Mouse (Mus musculus): ENCODE measurements around the gene Arhgef18. TPM values are rescaled to one million over a fixed set of nuclear protein-coding genes. Genes with fewer than 3 reads are reported as not detected.

Arhgef18 gene
- polyA plus RNA-seq, 1 experiment from 2014 or later = 10.0 TPM

DNA sequence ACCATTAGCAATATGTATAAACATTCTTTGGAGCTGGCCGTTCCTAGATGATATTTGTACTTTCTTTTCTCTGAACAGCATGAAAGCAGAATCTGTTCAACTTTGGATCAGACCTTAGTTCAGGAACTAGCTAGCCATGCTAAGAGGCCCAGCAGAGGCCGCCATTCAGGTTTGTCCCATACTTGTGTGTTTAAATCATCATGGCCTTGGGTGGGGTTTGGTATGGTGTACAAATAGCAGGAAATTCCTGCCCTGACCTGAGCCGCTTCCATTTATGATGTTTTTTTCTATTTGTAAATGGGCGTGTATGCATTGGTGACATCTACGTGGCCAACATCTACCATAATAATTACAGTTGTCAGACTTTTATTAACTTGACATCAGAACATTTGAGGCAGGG is 32.4 kb downstream of the Arhgef18 start:
- Histone ChIP-seq H3K4me1 (ENCODE audit: control insufficient read depth, insufficient read depth, low read length) (no peaks in the 10 kb centered on the region; the same call in 1 of the 2 replicates), H3K9me3 (replicated peaks; ENCODE audit: control insufficient read depth, low read length) (no peaks in the 10 kb centered on the region), H3K27ac (ENCODE audit: low read length) (peak overlapping the region; percentile 60), H3K36me3 (ENCODE audit: control insufficient read depth, insufficient read depth, low read length) (no peaks in the 10 kb centered on the region), H3K4me3 (replicated peaks; ENCODE audit: low read length) (no peak overlapping the region), H3K4me2 (ENCODE audit: low read depth, low read length) (no peak overlapping the region), H3K27me3 (ENCODE audit: control insufficient read depth, insufficient read depth, low read length) (no peaks in the 10 kb centered on the region), H3K9ac (ENCODE audit: low read length) (no peak overlapping the region)
- 58% methylated on average over 5 of the region's 5 CpGs for WGBS
- no peak for ATAC-seq (ENCODE audit: insufficient read depth, low FRiP score)

DNA sequence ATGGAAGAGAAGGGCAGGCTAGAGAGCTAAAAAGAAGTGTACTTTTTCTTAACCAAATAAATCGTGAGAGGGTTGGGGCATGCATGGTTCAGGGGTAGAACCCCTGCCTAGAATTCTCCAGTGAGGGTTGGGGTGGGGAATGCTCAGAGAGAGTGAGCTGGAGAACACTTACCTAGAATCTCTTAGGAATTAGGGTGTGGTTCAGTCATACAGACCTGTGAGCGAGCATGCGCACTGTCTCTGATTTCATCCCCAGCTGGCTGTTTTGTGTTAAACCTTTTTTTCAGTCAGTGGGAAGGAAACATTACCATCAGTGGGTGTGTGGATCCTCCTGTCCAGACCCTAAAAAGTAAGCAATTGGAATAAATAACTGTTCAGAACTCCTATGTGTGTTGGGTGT is 33.4 kb downstream of the Arhgef18 start:
- H3K4me2 ChIP-seq (ENCODE audit: low read depth, low read length) = no peak overlapping the region

DNA sequence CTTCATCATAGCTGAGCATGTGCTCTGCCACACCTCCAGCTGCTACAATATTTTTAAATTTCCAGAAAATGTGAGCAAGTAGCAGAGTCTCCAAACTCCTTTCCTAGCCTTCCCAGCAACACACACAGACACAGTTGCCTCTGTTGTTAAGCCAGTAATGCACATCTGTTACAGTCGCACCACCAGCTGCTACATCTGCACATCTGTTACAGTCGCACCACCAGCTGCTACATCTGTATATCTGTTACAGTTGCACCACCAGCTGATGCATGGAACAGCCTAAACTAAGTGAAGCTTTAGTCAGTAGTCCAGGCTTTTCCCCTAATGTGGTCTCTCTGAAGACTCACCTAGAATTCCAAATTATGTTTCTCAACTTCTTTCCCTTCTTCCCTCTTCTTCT is 35.6 kb downstream of the Arhgef18 start:
- H3K9me3 ChIP-seq (replicated peaks; ENCODE audit: control insufficient read depth, low read length) = no peaks in the 10 kb centered on the region
- no peaks in the 10 kb centered on the region; the same call in 1 of the 2 replicates for H3K4me1 ChIP-seq (ENCODE audit: control insufficient read depth, insufficient read depth, low read length)
- no peaks in the 10 kb centered on the region for H3K27me3 ChIP-seq (ENCODE audit: control insufficient read depth, insufficient read depth, low read length)
- H3K36me3 ChIP-seq (ENCODE audit: control insufficient read depth, insufficient read depth, low read length) = peaks cover 18% of the 10 kb centered on the region; the same call in 1 of the 2 replicates
- H3K4me3 ChIP-seq (replicated peaks; ENCODE audit: low read length) = no peak overlapping the region
- ATAC-seq (ENCODE audit: insufficient read depth, low FRiP score) = no peak
- no peak overlapping the region for H3K27ac ChIP-seq (ENCODE audit: low read length)
- H3K9ac ChIP-seq (ENCODE audit: low read length) = no peak overlapping the region
- no peak overlapping the region for H3K4me2 ChIP-seq (ENCODE audit: low read depth, low read length)
- WGBS = 73% methylated on average over 2 of the region's 2 CpGs

More for the DNA sequence above, 33.4 kb downstream of the Arhgef18 start:
- Histone ChIP-seq H3K9me3 (replicated peaks; ENCODE audit: control insufficient read depth, low read length) (no peaks in the 10 kb centered on the region), H3K27ac (ENCODE audit: low read length) (no peak overlapping the region), H3K4me1 (ENCODE audit: control insufficient read depth, insufficient read depth, low read length) (no peaks in the 10 kb centered on the region; the same call in 1 of the 2 replicates), H3K9ac (ENCODE audit: low read length) (no peak overlapping the region), H3K36me3 (ENCODE audit: control insufficient read depth, insufficient read depth, low read length) (peaks cover under 1% of the 10 kb centered on the region; the same call in 1 of the 2 replicates), H3K4me3 (replicated peaks; ENCODE audit: low read length) (no peak overlapping the region), H3K27me3 (ENCODE audit: control insufficient read depth, insufficient read depth, low read length) (no peaks in the 10 kb centered on the region)
- ATAC-seq (ENCODE audit: insufficient read depth, low FRiP score) = no peak
- 68% methylated on average over 3 of the region's 3 CpGs for WGBS

DNA sequence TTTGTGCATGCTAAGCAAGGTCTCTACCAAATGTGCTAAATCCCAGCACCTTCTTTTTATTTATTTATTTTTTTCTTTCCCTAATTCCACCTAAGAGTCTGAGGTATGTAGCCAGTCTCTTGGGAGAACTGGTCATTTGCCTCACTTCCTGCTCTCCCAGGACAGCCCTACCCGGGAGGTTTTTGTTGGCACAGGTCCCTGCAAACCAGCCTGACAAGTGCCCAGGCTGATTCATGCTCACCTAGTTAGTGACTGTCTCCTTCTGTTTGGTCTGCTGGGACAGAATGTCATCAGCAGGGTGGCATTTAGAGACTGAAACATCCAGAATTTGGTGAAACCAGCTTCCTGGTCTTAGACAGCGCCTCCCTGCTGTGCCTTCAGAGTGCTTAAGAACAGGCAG is 37.2 kb downstream of the Arhgef18 start:
- H3K4me2 ChIP-seq (ENCODE audit: low read depth, low read length) = no peak overlapping the region
- no peaks in the 10 kb centered on the region for H3K9me3 ChIP-seq (replicated peaks; ENCODE audit: control insufficient read depth, low read length)
- no peak overlapping the region for H3K4me3 ChIP-seq (replicated peaks; ENCODE audit: low read length)
- H3K27me3 ChIP-seq (ENCODE audit: control insufficient read depth, insufficient read depth, low read length) = no peaks in the 10 kb centered on the region
- H3K36me3 ChIP-seq (ENCODE audit: control insufficient read depth, insufficient read depth, low read length) = peaks cover 23% of the 10 kb centered on the region
- 61% methylated on average over 2 of the region's 2 CpGs for WGBS
- peak; percentile 31; the same call in 1 of the 2 replicates for ATAC-seq (ENCODE audit: insufficient read depth, low FRiP score)
- no peaks in the 10 kb centered on the region; the same call in 1 of the 2 replicates for H3K4me1 ChIP-seq (ENCODE audit: control insufficient read depth, insufficient read depth, low read length)
- H3K27ac ChIP-seq (ENCODE audit: low read length) = peak overlapping the region; percentile 39; the same call in 1 of the 2 replicates
- no peak overlapping the region for H3K9ac ChIP-seq (ENCODE audit: low read length)

DNA sequence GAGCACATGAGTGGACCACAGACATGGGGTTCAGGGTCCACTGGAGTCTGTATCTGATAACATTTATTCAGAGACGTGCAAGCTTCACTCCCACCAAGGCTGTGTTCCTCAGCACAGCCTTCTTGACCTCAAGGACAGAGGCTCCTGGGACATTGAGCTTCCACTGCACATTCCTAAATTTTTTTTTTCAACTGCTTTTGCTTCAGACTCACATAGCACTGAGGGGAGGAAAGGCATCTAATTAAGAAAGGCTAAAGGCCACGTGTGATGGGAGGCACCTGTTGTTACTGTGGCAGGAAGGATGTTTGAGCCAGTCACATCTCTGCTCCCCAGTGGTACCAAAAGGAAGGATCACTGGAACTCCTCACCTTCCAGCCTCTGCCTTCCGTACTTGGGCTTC is 38.3 kb downstream of the Arhgef18 start:
- ATAC-seq (ENCODE audit: insufficient read depth, low FRiP score) = no peak
- WGBS = 77% methylated on average over 3 of the region's 3 CpGs
- Histone ChIP-seq H3K36me3 (ENCODE audit: control insufficient read depth, insufficient read depth, low read length) (peaks cover 29% of the 10 kb centered on the region), H3K9me3 (replicated peaks; ENCODE audit: control insufficient read depth, low read length) (no peaks in the 10 kb centered on the region), H3K27ac (ENCODE audit: low read length) (no peak overlapping the region), H3K9ac (ENCODE audit: low read length) (no peak overlapping the region), H3K27me3 (ENCODE audit: control insufficient read depth, insufficient read depth, low read length) (no peaks in the 10 kb centered on the region), H3K4me1 (ENCODE audit: control insufficient read depth, insufficient read depth, low read length) (no peaks in the 10 kb centered on the region), H3K4me3 (replicated peaks; ENCODE audit: low read length) (no peak overlapping the region), H3K4me2 (ENCODE audit: low read depth, low read length) (no peak overlapping the region)

DNA sequence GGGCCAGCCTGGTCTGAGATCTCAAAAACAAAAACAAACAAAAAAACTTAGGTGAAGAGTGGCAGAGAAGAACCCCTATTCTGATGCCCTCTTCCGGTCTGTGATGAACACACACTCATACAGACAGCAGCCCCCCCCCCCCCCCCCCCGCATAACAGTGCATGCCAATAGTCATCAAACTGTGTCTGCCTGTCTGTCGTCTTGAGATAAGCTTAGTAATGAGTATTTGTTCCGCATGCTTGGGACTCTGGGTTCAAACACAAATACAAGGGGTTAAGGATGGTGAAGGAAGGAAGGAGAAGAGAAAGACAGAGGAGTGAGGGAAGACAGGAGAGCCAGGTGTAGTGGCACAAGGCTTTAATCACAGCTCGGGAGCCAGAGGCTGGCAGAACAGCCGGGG is 43.7 kb downstream of the Arhgef18 start:
- Histone ChIP-seq H3K4me2 (ENCODE audit: low read depth, low read length) (no peak overlapping the region), H3K27ac (ENCODE audit: low read length) (no peak overlapping the region), H3K9ac (ENCODE audit: low read length) (no peak overlapping the region), H3K4me1 (ENCODE audit: control insufficient read depth, insufficient read depth, low read length) (no peaks in the 10 kb centered on the region), H3K27me3 (ENCODE audit: control insufficient read depth, insufficient read depth, low read length) (no peaks in the 10 kb centered on the region), H3K36me3 (ENCODE audit: control insufficient read depth, insufficient read depth, low read length) (peaks cover 50% of the 10 kb centered on the region), H3K9me3 (replicated peaks; ENCODE audit: control insufficient read depth, low read length) (no peaks in the 10 kb centered on the region), H3K4me3 (replicated peaks; ENCODE audit: low read length) (no peak overlapping the region)
- no peak for ATAC-seq (ENCODE audit: insufficient read depth, low FRiP score)
- WGBS = 87% methylated on average over 5 of the region's 6 CpGs

DNA sequence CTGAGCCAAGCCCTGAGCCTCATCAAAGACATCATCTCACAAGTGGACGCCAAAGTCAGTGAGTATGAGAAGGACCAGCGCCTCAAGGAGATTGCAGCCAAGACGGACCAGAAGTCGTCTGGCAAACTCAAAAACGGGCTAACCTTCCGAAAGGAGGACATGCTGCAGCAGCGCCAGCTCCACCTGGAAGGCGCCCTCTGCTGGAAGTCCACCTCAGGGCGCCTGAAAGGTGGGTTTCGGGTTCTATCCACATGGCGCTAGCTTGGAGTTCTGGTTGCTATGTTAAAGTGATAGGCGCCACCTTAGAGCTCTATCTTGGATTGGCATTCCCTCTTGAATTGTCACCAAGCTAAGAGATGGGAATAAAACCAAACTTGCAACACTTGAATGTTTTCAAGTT is 46.7 kb downstream of the Arhgef18 start:
- H3K27ac ChIP-seq (ENCODE audit: low read length) = no peak overlapping the region
- H3K27me3 ChIP-seq (ENCODE audit: control insufficient read depth, insufficient read depth, low read length) = no peaks in the 10 kb centered on the region
- H3K4me2 ChIP-seq (ENCODE audit: low read depth, low read length) = no peak overlapping the region
- H3K36me3 ChIP-seq (ENCODE audit: control insufficient read depth, insufficient read depth, low read length) = peaks cover 31% of the 10 kb centered on the region
- no peaks in the 10 kb centered on the region for H3K9me3 ChIP-seq (replicated peaks; ENCODE audit: control insufficient read depth, low read length)
- no peak for ATAC-seq (ENCODE audit: insufficient read depth, low FRiP score)
- H3K9ac ChIP-seq (ENCODE audit: low read length) = no peak overlapping the region
- no peak overlapping the region for H3K4me3 ChIP-seq (replicated peaks; ENCODE audit: low read length)
- WGBS = 77% methylated on average over 12 of the region's 12 CpGs
- H3K4me1 ChIP-seq (ENCODE audit: control insufficient read depth, insufficient read depth, low read length) = no peaks in the 10 kb centered on the region

DNA sequence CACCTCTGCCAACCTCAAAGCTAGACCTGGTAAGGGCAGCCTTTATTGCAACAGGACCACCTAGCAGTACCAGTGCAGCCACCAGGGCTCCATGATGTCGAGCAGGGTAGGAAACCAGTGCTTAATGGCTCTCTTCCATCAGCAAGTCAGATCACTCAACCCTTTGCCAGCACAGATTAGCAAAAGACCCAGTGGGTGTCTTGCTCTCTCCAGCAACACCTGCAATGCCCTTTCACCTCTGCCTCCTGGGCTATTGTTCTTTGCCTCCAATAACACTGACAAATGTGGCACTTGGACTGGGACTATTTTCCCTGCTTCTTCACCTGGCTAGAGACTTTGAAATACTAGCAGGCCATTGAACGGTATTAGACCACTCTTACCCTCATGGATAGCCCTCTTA is 56.4 kb downstream of the Arhgef18 start:
- Histone ChIP-seq H3K9ac (ENCODE audit: low read length) (no peak overlapping the region), H3K9me3 (replicated peaks; ENCODE audit: control insufficient read depth, low read length) (no peaks in the 10 kb centered on the region), H3K27ac (ENCODE audit: low read length) (no peak overlapping the region), H3K4me1 (ENCODE audit: control insufficient read depth, insufficient read depth, low read length) (no peaks in the 10 kb centered on the region), H3K36me3 (ENCODE audit: control insufficient read depth, insufficient read depth, low read length) (peaks cover 42% of the 10 kb centered on the region), H3K27me3 (ENCODE audit: control insufficient read depth, insufficient read depth, low read length) (no peaks in the 10 kb centered on the region), H3K4me2 (ENCODE audit: low read depth, low read length) (no peak overlapping the region), H3K4me3 (replicated peaks; ENCODE audit: low read length) (no peak overlapping the region)
- ATAC-seq (ENCODE audit: insufficient read depth, low FRiP score) = no peak
- 92% methylated on average over 2 of the region's 2 CpGs for WGBS

DNA sequence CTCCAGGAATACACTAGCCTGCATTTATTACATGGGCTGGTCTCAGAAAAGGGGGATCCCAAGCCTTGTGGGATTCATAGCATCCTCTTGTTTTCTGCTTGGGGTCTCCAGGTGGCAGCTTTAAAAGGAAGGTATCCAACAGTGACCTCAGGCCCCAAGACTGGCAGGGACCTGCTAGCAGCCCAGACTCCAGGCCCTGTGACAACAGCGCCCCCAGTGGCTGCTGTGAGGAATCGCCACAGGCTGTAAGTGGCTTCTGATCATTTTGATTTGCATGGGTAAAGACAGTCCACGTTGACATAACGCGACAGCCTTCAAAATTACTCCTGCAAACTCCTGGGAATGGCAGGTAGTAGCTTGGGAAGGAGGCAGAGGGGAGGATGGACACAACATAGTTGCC is 57.9 kb downstream of the Arhgef18 start:
- peaks cover 45% of the 10 kb centered on the region for H3K36me3 ChIP-seq (ENCODE audit: control insufficient read depth, insufficient read depth, low read length)
- H3K9me3 ChIP-seq (replicated peaks; ENCODE audit: control insufficient read depth, low read length) = no peaks in the 10 kb centered on the region
- no peak for ATAC-seq (ENCODE audit: insufficient read depth, low FRiP score)
- no peak overlapping the region for H3K27ac ChIP-seq (ENCODE audit: low read length)
- WGBS = 25% methylated on average over 5 of the region's 5 CpGs
- no peak overlapping the region for H3K4me2 ChIP-seq (ENCODE audit: low read depth, low read length)
- H3K9ac ChIP-seq (ENCODE audit: low read length) = no peak overlapping the region
- no peaks in the 10 kb centered on the region for H3K27me3 ChIP-seq (ENCODE audit: control insufficient read depth, insufficient read depth, low read length)
- no peak overlapping the region for H3K4me3 ChIP-seq (replicated peaks; ENCODE audit: low read length)
- H3K4me1 ChIP-seq (ENCODE audit: control insufficient read depth, insufficient read depth, low read length) = no peaks in the 10 kb centered on the region

DNA sequence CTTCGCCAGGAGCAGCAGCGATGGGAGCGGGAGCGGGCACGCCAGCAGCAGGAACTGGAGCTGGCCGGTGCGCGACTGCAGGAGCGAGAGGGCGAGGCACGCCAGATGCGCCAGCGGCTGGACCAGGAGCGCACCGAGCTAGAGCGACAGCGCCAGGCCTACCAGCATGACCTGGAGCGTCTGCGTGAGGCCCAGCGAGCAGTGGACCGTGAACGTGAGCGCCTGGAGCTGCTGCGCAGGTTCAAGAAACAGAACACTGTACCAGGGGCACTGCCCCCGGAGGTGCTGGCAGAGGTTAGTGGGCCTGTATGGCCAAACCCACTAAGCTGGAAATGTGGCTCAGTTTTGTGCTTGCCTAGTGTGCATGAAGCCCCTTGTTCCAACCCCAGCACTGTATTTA is 59.2 kb downstream of the Arhgef18 start:
- Histone ChIP-seq H3K27ac (ENCODE audit: low read length) (no peak overlapping the region), H3K36me3 (ENCODE audit: control insufficient read depth, insufficient read depth, low read length) (peaks cover 50% of the 10 kb centered on the region), H3K4me3 (replicated peaks; ENCODE audit: low read length) (no peak overlapping the region), H3K9me3 (replicated peaks; ENCODE audit: control insufficient read depth, low read length) (no peaks in the 10 kb centered on the region), H3K4me1 (ENCODE audit: control insufficient read depth, insufficient read depth, low read length) (no peaks in the 10 kb centered on the region), H3K4me2 (ENCODE audit: low read depth, low read length) (no peak overlapping the region), H3K27me3 (ENCODE audit: control insufficient read depth, insufficient read depth, low read length) (no peaks in the 10 kb centered on the region), H3K9ac (ENCODE audit: low read length) (no peak overlapping the region)
- 97% methylated on average over 25 of the region's 25 CpGs for WGBS
- no peak for ATAC-seq (ENCODE audit: insufficient read depth, low FRiP score)
